Mouse (Mus musculus) midbrain, postnatal 0 days (tissue): Measurements from ENCODE around the gene Olfr460. TPM values are rescaled to one million over a fixed set of nuclear protein-coding genes. Genes with fewer than 3 reads are reported as not detected.
"Not testable (repeated sequence)": the region's sequence is repeated elsewhere in the genome, so short reads cannot be mapped to it uniquely, and the experiment has no call there.

Source experiments
- ATAC-seq: fragments of 200-750 bp; cut with Nextera tagmentation; 2 replicates; pipeline ENCODE4 v1.8.0; 2017; ENCODE audit warnings: moderate number of reproducible peaks, mild to moderate bottlenecking, moderate TSS enrichment, moderate library complexity; ENCODE audit not compliant: low FRiP score
- DNase-seq: peaks from one replicate; pipeline ENCODE4 v3.0.0-alpha.2; 2015; ENCODE audit warnings: low spot score
- H3K27ac ChIP-seq: fragments of 300-500 bp; sonication (generic); 2 replicates; pipeline ENCODE4 v1.5.1; 2014; ENCODE audit warnings: low read depth, mild to moderate bottlenecking, low read length, mixed read lengths
- H3K27me3 ChIP-seq: fragments of 300-500 bp; sonication (generic); 2 replicates; pipeline ENCODE4 v1.6.1; 2014; ENCODE audit warnings: low read length, control low read depth, mixed read lengths; ENCODE audit not compliant: insufficient read depth
- H3K36me3 ChIP-seq: fragments of 300-500 bp; sonication (generic); 2 replicates; pipeline ENCODE4 v1.6.1; 2014; ENCODE audit warnings: low read length, control low read depth, mixed read lengths; ENCODE audit not compliant: insufficient read depth
- H3K4me1 ChIP-seq: fragments of 300-500 bp; sonication (generic); 2 replicates; pipeline ENCODE4 v1.6.1; 2014; ENCODE audit warnings: mild to moderate bottlenecking, control low read depth, antibody characterized with exemption, low read length, mixed read lengths; ENCODE audit not compliant: insufficient read depth
- H3K4me2 ChIP-seq: fragments of 300-500 bp; sonication (generic); 2 replicates; pipeline ENCODE4 v1.6.1; 2014; ENCODE audit warnings: low read depth, mild to moderate bottlenecking, low read length, mixed read lengths; ENCODE audit not compliant: poor library complexity, severe bottlenecking
- H3K4me3 ChIP-seq: fragments of 300-500 bp; sonication (generic); 2 replicates; pipeline ENCODE4 v1.5.1; 2014; ENCODE audit warnings: low read depth, mild to moderate bottlenecking, low read length, moderate library complexity
- H3K9ac ChIP-seq: fragments of 300-500 bp; sonication (generic); replicated peaks from 2 replicates; pipeline ENCODE4 v1.6.1; 2014; ENCODE audit warnings: mild to moderate bottlenecking, low read length, moderate library complexity, mixed read lengths; ENCODE audit not compliant: poor library complexity, severe bottlenecking
- H3K9me3 ChIP-seq: fragments of 300-500 bp; sonication (generic); 2 replicates; pipeline ENCODE4 v1.6.1; 2016; ENCODE audit warnings: low read length, control low read depth
- CTCF ChIP-seq: IDR thresholded peaks from 2 replicates; pipeline ENCODE4 v1.5.1; 2016; ENCODE audit warnings: antibody characterized with exemption, mild to moderate bottlenecking
- WGBS: fragments of 180-500 bp; shearing (Covaris S2); extraction: QIAGEN DNeasy Blood & Tissue Kit; methylation state at CpG from one replicate; pipeline ENCODE4 v1.1.7; 2014; 5-methylcytosine and 5-hydroxymethylcytosine counted together
- polyA plus RNA-seq: library from polyadenylated mRNA; unstranded; fragments of >200 nt; fragmentation: Nextera tagmentation; extraction: Ambion mirVana; gene quantifications from 2 replicates; pipeline ENCODE4 v1.2.1, GENCODE M21; 2015
- total RNA-seq: library from RNA; depleted of rRNA; stranded (reverse); fragments of >200 nt; gene quantifications from 2 replicates; pipeline ENCODE4 v1.2.3, GENCODE M21; 2014

The Olfr460 gene
- total and polyA plus RNA-seq, 2 experiments from 2014 or later = not detected

DNA sequence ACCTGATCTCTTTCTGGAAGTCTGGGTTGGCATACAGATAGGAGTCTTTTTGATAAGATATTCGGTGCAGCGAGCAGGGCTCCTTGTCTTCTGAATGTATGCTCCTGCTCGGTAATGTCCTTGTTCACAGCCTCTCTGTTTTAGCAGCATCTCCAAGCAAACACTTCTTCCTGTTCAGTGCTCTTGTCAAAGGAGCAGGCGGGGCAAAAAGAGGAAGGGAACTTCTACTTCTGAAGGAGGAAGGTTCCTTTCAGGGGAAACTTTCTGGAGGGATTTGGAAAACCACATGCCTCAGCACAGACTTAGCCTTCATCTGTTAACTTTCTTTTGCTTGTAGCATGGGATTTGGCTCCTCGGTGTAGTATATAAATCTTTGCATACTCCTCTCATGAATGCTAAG, 16.4 kb downstream of the Olfr460 start, which contains the start of gene Clec5a:
TSS of gene Clec5a (minus strand) at position 177 of the 400 bp plus-strand sequence.
- Histone ChIP-seq H3K36me3 (no peaks in the 10 kb centered on the region), H3K27me3 (no peaks in the 10 kb centered on the region), H3K4me1 (no peaks in the 10 kb centered on the region), H3K4me2 (no peak within 1 kb of the TSS), H3K9me3 (no peaks in the 10 kb centered on the region), H3K27ac (no peak within 1 kb of the TSS), H3K4me3 (no peak within 1 kb of the TSS), H3K9ac (no peak within 1 kb of the TSS)
- TF ChIP-seq CTCF = no peak
- ATAC-seq (no peak), DNase-seq (no peak)
- 82% methylated on average over 5 of the region's 5 CpGs for WGBS

DNA sequence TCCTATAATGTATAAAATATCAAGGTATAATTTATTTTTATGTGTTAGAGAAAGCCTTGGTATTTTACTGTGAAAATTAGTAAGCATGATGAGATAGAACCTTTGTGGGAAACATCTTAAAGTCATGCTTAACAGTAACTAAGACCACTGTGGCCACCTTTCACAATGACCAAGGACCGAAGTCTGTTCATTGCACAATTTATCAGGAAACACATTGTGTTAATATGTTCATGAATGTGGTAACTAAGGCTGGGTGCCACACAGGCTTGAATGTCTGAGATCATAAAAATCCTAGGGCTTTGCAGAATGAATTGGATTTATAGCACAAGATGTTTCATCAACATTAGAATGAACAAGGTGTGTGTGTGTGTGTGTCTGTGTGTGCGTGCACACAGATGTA, 19.1 kb downstream of the Olfr460 start:
- WGBS = 94% methylated on average over 2 of the region's 2 CpGs
- no peaks in the 10 kb centered on the region for H3K4me1 ChIP-seq
- no peak overlapping the region for H3K27ac ChIP-seq
- ATAC-seq (no peak), DNase-seq (no peak)
- H3K9ac ChIP-seq = no peak overlapping the region
- no peaks in the 10 kb centered on the region for H3K9me3 ChIP-seq
- no peak overlapping the region for H3K4me3 ChIP-seq
- H3K4me2 ChIP-seq = no peak overlapping the region
- H3K36me3 ChIP-seq = no peaks in the 10 kb centered on the region
- H3K27me3 ChIP-seq = no peaks in the 10 kb centered on the region
- no peak for TF ChIP-seq CTCF

DNA sequence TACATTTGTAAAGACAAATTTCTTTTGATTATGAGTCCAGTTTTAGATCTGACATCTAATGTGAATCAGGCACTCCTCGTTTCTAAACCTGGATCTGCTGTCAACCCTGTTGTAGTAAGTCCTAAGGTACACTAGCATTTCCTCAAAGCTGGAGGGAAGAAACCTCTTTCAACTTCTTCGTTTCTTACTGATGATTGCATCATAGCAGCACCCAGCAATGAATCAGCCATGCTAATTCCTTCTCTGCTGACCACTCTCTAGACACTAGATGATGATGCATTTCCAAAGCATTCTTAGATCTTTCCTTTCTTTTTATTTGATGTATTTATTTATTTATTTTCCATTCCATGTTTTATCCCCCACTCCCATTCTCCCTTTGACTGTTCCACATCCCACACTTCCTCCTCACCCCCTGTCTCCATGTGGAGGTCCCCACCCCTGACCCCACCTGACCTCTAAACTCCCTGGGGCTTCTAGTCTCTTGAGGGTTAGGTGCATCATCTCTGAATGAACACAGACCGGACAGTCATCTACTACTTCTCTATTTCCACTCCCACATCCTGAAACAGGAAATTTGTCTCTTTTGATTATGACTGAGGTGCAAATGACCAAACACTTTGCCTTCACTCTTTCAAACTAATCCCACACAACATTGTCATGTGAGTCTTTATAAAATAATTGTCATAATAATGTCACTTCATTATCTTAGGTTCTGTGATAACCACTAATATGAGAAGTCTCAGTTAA, 25.7 kb downstream of the Olfr460 start:
- no peak for DNase-seq
- Histone ChIP-seq H3K9ac (no peak overlapping the region), H3K27me3 (no peaks in the 10 kb centered on the region), H3K9me3 (no peaks in the 10 kb centered on the region), H3K27ac (no peak overlapping the region), H3K4me3 (no peak overlapping the region), H3K4me1 (no peaks in the 10 kb centered on the region), H3K36me3 (no peaks in the 10 kb centered on the region), H3K4me2 (no peak overlapping the region)
- TF ChIP-seq CTCF = no peak
- WGBS = 73% methylated on average over 3 of the region's 3 CpGs
- ATAC-seq = no peak

DNA sequence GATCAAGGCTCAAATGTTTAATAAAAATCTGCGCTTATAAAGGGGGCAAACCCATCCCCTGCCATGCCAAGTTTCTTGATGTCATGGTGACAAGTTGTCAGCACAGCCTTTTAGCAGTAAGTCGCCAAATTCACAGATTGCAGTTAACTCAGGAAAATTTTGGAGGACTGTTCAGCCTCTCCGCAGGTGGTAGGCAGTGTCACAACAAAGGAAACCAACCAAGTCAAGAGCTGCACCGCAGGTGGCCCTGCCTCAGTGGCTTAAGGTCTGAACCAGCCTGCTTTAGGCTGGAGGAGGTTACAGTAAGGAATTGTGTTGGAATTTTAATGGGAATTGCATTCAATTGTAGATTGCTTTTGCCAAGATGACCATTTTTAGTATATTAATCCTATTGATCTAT, 29.3 kb downstream of the Olfr460 start:
- WGBS = 31% methylated on average over 4 of the region's 4 CpGs
- not testable (repeated sequence) for H3K4me3 ChIP-seq, H3K9me3 ChIP-seq, H3K36me3 ChIP-seq, H3K27me3 ChIP-seq, H3K9ac ChIP-seq, ATAC-seq, DNase-seq, H3K4me1 ChIP-seq, H3K4me2 ChIP-seq, H3K27ac ChIP-seq

DNA sequence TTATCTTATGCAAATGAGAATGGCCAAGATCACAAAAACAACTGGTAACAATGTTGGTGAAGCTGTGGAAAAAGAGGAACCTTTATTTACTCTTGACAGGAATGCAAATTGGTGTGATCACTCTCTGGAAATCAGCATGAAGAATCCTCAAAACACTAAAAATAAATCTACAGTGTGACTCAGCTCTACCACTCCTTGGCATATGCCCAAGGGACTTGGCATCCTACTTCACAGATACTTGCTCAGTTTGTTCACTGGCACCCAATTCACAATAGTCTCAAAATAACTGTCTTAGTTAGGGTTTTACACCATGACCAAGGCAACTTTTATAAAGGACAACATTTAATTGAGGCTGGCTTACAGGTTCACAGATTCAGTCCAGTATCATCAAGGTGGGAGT, 38.1 kb downstream of the Olfr460 start:
- no peaks in the 10 kb centered on the region for H3K27me3 ChIP-seq
- no peaks in the 10 kb centered on the region for H3K9me3 ChIP-seq
- DNase-seq (peak; percentile 4), ATAC-seq (no peak)
- no peak overlapping the region for H3K27ac ChIP-seq
- H3K4me2 ChIP-seq = no peak overlapping the region
- no peak overlapping the region for H3K4me3 ChIP-seq
- TF ChIP-seq CTCF = no peak
- no peaks in the 10 kb centered on the region for H3K4me1 ChIP-seq
- no peak overlapping the region for H3K9ac ChIP-seq
- H3K36me3 ChIP-seq = no peaks in the 10 kb centered on the region

DNA sequence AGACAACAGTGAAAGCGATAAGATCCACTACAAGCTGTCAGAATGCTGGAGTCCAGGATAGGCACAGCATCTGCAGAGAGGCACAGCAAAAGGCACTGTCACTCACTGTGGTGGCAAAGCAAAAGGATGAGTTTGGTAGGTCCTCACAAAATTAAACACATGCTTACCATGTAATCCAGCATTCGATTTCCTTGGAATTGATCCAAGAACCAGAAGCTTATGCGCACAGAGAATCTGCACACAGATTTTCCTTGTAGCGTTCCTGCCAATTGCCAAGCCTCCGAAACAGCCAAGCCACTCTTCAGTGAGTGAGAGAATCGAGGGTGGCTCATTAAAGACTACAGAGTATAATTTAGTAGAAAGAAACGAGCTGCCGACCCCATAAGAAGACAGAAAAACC, 41.0 kb downstream of the Olfr460 start:
- WGBS = 55% methylated on average over 8 of the region's 8 CpGs

More for the DNA sequence above, 41.0 kb downstream of the Olfr460 start:
- no peak overlapping the region for H3K4me2 ChIP-seq
- no peak overlapping the region for H3K27ac ChIP-seq
- H3K9ac ChIP-seq = no peak overlapping the region
- no peaks in the 10 kb centered on the region for H3K27me3 ChIP-seq
- no peak overlapping the region for H3K4me3 ChIP-seq
- ATAC-seq (no peak), DNase-seq (peak; percentile 57)
- no peaks in the 10 kb centered on the region for H3K4me1 ChIP-seq
- H3K9me3 ChIP-seq = no peaks in the 10 kb centered on the region
- TF ChIP-seq CTCF = no peak
- H3K36me3 ChIP-seq = no peaks in the 10 kb centered on the region
